Mouse (Mus musculus): Measurements from ENCODE around the gene Itgb2. TPM values are rescaled to one million over a fixed set of nuclear protein-coding genes. Genes with fewer than 3 reads are reported as not detected.

The Itgb2 gene
- polyA plus RNA-seq, 1 experiment = not detected

GRCm38 (mm10) chr10:77552162-77552561 lies 22.1 kb downstream of the Itgb2 start:
- no peaks in the 10 kb centered on the region for H3K4me1 ChIP-seq (ENCODE audit: control insufficient read depth, insufficient read depth, low read length)
- no peak for TF ChIP-seq POLR2A (IDR thresholded peaks at IDR 0.05; ENCODE audit: insufficient read depth, low read depth, low read length)
- 93% methylated on average over 5 of the region's 5 CpGs for WGBS
- no peak overlapping the region for H3K4me3 ChIP-seq (ENCODE audit: insufficient read depth, low read depth, low read length)
- H3K27ac ChIP-seq (ENCODE audit: insufficient read depth, low read depth, low read length) = no peak overlapping the region

DNA sequence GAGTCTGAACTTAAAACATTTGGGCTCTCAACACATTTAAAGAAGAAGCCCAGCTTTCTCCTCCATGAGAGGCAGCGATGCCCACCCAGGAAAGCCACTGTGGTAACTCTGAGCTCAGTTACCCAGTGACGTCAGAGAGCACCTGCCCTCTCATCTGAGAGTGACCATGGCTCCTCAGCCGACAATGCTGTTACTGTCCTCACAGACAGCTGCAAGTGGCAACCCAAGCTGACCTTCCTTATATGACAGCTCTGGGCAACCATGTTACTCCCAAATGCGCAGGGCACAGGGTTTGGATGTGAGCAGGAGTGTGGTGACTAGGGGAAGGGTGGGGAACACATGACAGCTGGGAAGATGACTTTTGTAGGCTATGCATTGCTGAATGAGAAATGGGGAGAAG lies 23.2 kb downstream of the Itgb2 start:
- 89% methylated on average over 4 of the region's 4 CpGs for WGBS
- TF ChIP-seq CTCF (IDR thresholded peaks at IDR 0.05; ENCODE audit: insufficient read depth, low read depth, low read length) (no peak), POLR2A (IDR thresholded peaks at IDR 0.05; ENCODE audit: insufficient read depth, low read depth, low read length) (no peak)
- no peak overlapping the region for H3K27ac ChIP-seq (ENCODE audit: insufficient read depth, low read depth, low read length)
- H3K4me3 ChIP-seq (ENCODE audit: insufficient read depth, low read depth, low read length) = no peak overlapping the region
- H3K4me1 ChIP-seq (ENCODE audit: control insufficient read depth, insufficient read depth, low read length) = no peaks in the 10 kb centered on the region

DNA sequence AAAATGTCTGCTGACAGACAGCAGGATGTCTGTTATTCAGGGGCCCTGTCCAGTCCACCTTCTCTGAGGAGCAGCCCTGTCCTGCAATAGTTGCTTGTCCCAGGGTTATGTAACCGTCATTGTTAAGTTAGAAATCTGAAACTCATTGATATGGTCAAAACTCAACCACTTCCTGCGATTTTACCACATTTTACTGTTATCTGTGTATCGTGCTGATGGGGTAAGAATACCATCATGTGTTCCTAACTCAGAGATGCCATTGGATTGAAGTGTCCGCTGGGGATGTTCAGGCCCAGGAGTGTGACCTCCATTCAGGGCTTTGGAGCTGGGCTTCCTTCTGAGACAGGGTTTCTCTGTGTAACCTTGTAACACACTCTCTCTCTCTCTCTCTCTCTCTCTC lies 24.9 kb downstream of the Itgb2 start:
- no peak for TF ChIP-seq POLR2A (IDR thresholded peaks at IDR 0.05; ENCODE audit: insufficient read depth, low read depth, low read length)
- no peak for TF ChIP-seq CTCF (IDR thresholded peaks at IDR 0.05; ENCODE audit: insufficient read depth, low read depth, low read length)
- Histone ChIP-seq H3K4me1 (ENCODE audit: control insufficient read depth, insufficient read depth, low read length) (no peaks in the 10 kb centered on the region), H3K27ac (ENCODE audit: insufficient read depth, low read depth, low read length) (no peak overlapping the region), H3K4me3 (ENCODE audit: insufficient read depth, low read depth, low read length) (no peak overlapping the region)
- WGBS = 91% methylated on average over 4 of the region's 4 CpGs

DNA sequence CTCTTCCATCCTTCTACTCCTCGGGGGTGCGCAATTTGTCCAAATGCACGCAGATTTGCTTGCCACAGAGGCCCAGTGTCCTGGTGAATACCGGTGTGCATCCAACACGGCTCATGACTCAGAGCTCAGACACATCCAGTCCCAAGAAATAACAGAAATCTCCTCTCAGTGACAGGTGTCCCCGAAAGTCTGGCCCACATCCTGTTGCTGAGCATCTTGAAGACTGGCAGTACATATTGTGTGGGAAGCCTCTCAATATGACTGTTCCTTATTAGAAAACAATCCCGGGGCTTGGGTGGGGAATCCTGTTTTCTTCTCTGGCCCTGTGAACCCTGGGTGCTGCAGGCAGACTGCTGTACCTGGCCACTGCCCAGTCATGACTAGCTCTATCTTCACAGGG lies 26.6 kb downstream of the Itgb2 start:
- Histone ChIP-seq H3K4me3 (ENCODE audit: insufficient read depth, low read depth, low read length) (no peak overlapping the region), H3K4me1 (ENCODE audit: control insufficient read depth, insufficient read depth, low read length) (peaks cover 9% of the 10 kb centered on the region), H3K27ac (ENCODE audit: insufficient read depth, low read depth, low read length) (no peak overlapping the region)
- TF ChIP-seq POLR2A (IDR thresholded peaks at IDR 0.05; ENCODE audit: insufficient read depth, low read depth, low read length) (no peak), CTCF (IDR thresholded peaks at IDR 0.05; ENCODE audit: insufficient read depth, low read depth, low read length) (no peak)
- WGBS = 91% methylated on average over 7 of the region's 7 CpGs

DNA sequence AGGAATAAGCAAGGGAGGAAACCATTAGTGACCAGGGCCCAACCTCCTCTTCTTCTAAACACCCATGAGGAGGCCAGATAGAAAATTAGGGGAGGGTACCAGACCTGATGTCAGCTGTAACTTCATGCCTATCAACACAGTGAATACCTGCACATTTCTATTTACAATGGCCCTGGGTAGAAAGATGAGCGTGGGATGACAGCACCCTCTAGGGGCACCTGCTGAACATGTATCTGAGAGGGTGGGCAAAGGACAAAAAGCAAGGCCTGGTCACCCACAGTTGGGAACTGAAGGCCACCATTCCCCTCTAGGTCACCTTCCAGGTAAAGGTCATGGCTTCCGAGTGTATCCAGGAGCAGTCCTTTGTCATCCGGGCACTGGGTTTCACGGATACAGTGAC lies 27.6 kb downstream of the Itgb2 start:
- WGBS = 96% methylated on average over 4 of the region's 4 CpGs
- no peak overlapping the region for H3K27ac ChIP-seq (ENCODE audit: insufficient read depth, low read depth, low read length)
- TF ChIP-seq POLR2A (IDR thresholded peaks at IDR 0.05; ENCODE audit: insufficient read depth, low read depth, low read length) (no peak), CTCF (IDR thresholded peaks at IDR 0.05; ENCODE audit: insufficient read depth, low read depth, low read length) (no peak)
- peaks cover 9% of the 10 kb centered on the region for H3K4me1 ChIP-seq (ENCODE audit: control insufficient read depth, insufficient read depth, low read length)
- no peak overlapping the region for H3K4me3 ChIP-seq (ENCODE audit: insufficient read depth, low read depth, low read length)

DNA sequence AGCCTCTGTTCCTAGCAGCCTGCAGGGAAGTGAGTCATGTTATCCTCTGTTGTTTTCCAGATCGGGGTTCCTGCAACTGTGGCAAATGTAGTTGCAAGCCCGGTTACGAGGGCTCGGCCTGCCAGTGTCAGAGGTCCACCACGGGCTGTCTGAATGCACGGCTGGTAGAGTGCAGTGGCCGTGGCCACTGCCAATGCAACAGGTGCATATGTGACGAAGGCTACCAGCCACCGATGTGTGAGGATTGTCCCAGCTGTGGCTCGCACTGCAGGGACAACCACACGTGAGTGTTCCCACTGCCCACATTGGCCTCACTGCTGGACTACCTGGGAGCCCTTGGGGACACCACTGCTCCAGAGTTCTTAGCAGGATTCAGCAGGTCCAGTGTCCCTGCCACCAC lies 30.0 kb downstream of the Itgb2 start:
- H3K4me1 ChIP-seq (ENCODE audit: control insufficient read depth, insufficient read depth, low read length) = peaks cover 9% of the 10 kb centered on the region
- WGBS = 76% methylated on average over 11 of the region's 11 CpGs
- H3K27ac ChIP-seq (ENCODE audit: insufficient read depth, low read depth, low read length) = no peak overlapping the region
- no peak for TF ChIP-seq CTCF (IDR thresholded peaks at IDR 0.05; ENCODE audit: insufficient read depth, low read depth, low read length)
- no peak for TF ChIP-seq POLR2A (IDR thresholded peaks at IDR 0.05; ENCODE audit: insufficient read depth, low read depth, low read length)
- no peak overlapping the region for H3K4me3 ChIP-seq (ENCODE audit: insufficient read depth, low read depth, low read length)

- TF ChIP-seq POLR2A (IDR thresholded peaks at IDR 0.05; ENCODE audit: insufficient read depth, low read depth, low read length) (no peak), CTCF (IDR thresholded peaks at IDR 0.05; ENCODE audit: insufficient read depth, low read depth, low read length) (no peak)
- Histone ChIP-seq H3K4me1 (ENCODE audit: control insufficient read depth, insufficient read depth, low read length) (peaks cover 9% of the 10 kb centered on the region), H3K27ac (ENCODE audit: insufficient read depth, low read depth, low read length) (no peak overlapping the region), H3K4me3 (ENCODE audit: insufficient read depth, low read depth, low read length) (no peak overlapping the region)
- 91% methylated on average over 9 of the region's 9 CpGs for WGBS
These were observed 30.8 kb downstream of the Itgb2 start for GRCm38 (mm10) chr10:77560830-77561229.

DNA sequence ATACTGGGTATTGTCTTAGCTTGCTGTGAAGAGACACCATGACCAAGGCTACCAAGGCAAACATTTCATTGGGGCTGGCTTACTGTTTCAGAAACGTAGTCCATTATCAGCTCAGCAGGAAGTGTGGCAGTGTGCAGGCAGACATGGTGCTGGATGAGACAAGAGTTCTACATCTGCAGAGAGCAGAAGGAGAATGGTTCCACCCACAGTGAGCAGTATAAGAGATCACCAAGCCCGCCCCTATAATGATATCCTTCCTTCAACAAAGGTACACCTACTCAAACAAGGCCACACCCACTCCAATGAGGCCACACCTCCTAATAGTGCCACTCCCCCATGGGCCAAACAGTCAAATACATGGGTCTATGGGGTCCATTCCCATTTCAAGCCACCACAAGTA lies 31.5 kb downstream of the Itgb2 start:
- WGBS = 32% methylated on average over 2 of the region's 2 CpGs
- Histone ChIP-seq H3K4me3 (ENCODE audit: insufficient read depth, low read depth, low read length) (no peak overlapping the region), H3K4me1 (ENCODE audit: control insufficient read depth, insufficient read depth, low read length) (peaks cover 9% of the 10 kb centered on the region), H3K27ac (ENCODE audit: insufficient read depth, low read depth, low read length) (no peak overlapping the region)
- TF ChIP-seq POLR2A (IDR thresholded peaks at IDR 0.05; ENCODE audit: insufficient read depth, low read depth, low read length) (no peak), CTCF (IDR thresholded peaks at IDR 0.05; ENCODE audit: insufficient read depth, low read depth, low read length) (no peak)

DNA sequence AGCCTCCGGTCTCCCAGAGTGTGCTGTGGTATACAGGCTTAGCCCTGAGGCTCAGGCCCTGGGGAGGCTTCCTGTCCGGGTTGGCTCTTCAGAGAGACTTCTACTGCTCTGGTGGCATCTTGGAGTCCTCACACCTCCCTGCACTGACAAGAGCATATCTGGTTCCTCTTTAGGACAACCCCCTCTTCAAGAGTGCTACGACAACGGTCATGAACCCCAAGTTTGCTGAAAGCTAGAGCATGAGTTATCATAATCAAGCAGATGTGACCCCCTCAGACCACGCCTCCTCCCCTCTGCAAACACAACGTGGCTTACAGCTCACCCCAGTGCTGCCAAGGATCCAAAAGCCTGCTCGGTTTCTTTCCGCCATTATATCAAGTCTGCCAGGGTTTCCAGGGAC lies 35.0 kb downstream of the Itgb2 start:
- H3K4me1 ChIP-seq (ENCODE audit: control insufficient read depth, insufficient read depth, low read length) = peaks cover 9% of the 10 kb centered on the region
- TF ChIP-seq POLR2A (IDR thresholded peaks at IDR 0.05; ENCODE audit: insufficient read depth, low read depth, low read length) = no peak
- 86% methylated on average over 8 of the region's 8 CpGs for whole genome bisulfite sequencing
- H3K27ac ChIP-seq (ENCODE audit: insufficient read depth, low read depth, low read length) = no peak overlapping the region
- no peak overlapping the region for H3K4me3 ChIP-seq (ENCODE audit: insufficient read depth, low read depth, low read length)

GRCm38 (mm10) chr10:77566651-77567050 lies 36.6 kb downstream of the Itgb2 start:
- Histone ChIP-seq H3K4me1 (ENCODE audit: control insufficient read depth, insufficient read depth, low read length) (no peaks in the 10 kb centered on the region), H3K4me3 (ENCODE audit: insufficient read depth, low read depth, low read length) (no peak overlapping the region), H3K27ac (ENCODE audit: insufficient read depth, low read depth, low read length) (no peak overlapping the region)
- WGBS = 34% methylated on average over 8 of the region's 8 CpGs
- TF ChIP-seq POLR2A (IDR thresholded peaks at IDR 0.05; ENCODE audit: insufficient read depth, low read depth, low read length) (no peak), CTCF (IDR thresholded peaks at IDR 0.05; ENCODE audit: insufficient read depth, low read depth, low read length) (peak; percentile 87; the same call in 1 of the 2 replicates)

All from olfactory bulb, adult 2 months (tissue).